ENCODE assay signal across 11 mouse cellular contexts in genomic region chr16:18407912-18408311, GRCm38 (mm10). TPM values are rescaled to one million over a fixed set of nuclear protein-coding genes. Genes with fewer than 3 reads are reported as not detected.
DNase-seq lines count a peak whose midpoint lies in the region; ATAC-seq and TF ChIP-seq lines count a peak whose summit lies in the region.
"Had no signal": no experiment of that assay in that cellular context is flagged by ENCODE, and none has a peak within 500 bp of the region (broad histone marks: within the 10 kb centered on the region; RNA-seq: fewer than 3 reads in every experiment).

No protein-coding gene starts in this region.

- H3K36me3 ChIP-seq in hindbrain, embryonic 10.5 days = peaks cover 87% of the 10 kb centered on the region
- peaks cover 73% of the 10 kb centered on the region for H3K36me3 ChIP-seq in hindbrain, embryonic 14.5 days (replicated peaks; ENCODE audit: control insufficient read depth, insufficient read depth)
- peaks cover 74% of the 10 kb centered on the region for H3K36me3 ChIP-seq in midbrain, embryonic 12.5 days
- peaks cover 28% of the 10 kb centered on the region for H3K36me3 ChIP-seq in midbrain, embryonic 16.5 days (ENCODE audit: control insufficient read depth, insufficient read depth, low read length)
- peaks cover 43% of the 10 kb centered on the region for H3K36me3 ChIP-seq in heart, postnatal 0 days (replicated peaks; ENCODE audit: control insufficient read depth, insufficient read depth, low read length)

- no peak overlapping the region for H3K4me2 ChIP-seq in hindbrain, embryonic 14.5 days (replicated peaks)
- no peak overlapping the region for H3K4me2 ChIP-seq in midbrain, embryonic 12.5 days (replicated peaks)
- no peak overlapping the region for H3K4me2 ChIP-seq in midbrain, embryonic 16.5 days (ENCODE audit: low read length)
- no peak overlapping the region for H3K4me2 ChIP-seq in heart, postnatal 0 days (ENCODE audit: low read depth, low read length)
- H3K4me2 ChIP-seq: neural tube, embryonic 12.5 days had no signal

- no peak overlapping the region for H3K9ac ChIP-seq in hindbrain, embryonic 14.5 days
- no peak overlapping the region; the same call in 1 of the 2 replicates for H3K9ac ChIP-seq in midbrain, embryonic 12.5 days (replicated peaks)
- H3K9ac ChIP-seq in midbrain, embryonic 16.5 days (ENCODE audit: low read depth, low read length) = no peak overlapping the region
- H3K9ac ChIP-seq in heart, postnatal 0 days (replicated peaks; ENCODE audit: low read depth, low read length) = no peak overlapping the region
- H3K9ac ChIP-seq: neural tube, embryonic 12.5 days had no signal

- H3K9me3 ChIP-seq in hindbrain, embryonic 10.5 days = no peaks in the 10 kb centered on the region
- H3K9me3 ChIP-seq in hindbrain, embryonic 14.5 days (ENCODE audit: control insufficient read depth, low read length) = no peaks in the 10 kb centered on the region
- no peaks in the 10 kb centered on the region for H3K9me3 ChIP-seq in midbrain, embryonic 12.5 days
- H3K9me3 ChIP-seq in midbrain, embryonic 16.5 days (replicated peaks; ENCODE audit: control insufficient read depth, low read length, poor library complexity, severe bottlenecking) = no peaks in the 10 kb centered on the region
- H3K9me3 ChIP-seq in heart, postnatal 0 days (replicated peaks; ENCODE audit: control insufficient read depth, low read length) = no peaks in the 10 kb centered on the region
- H3K9me3 ChIP-seq: neural tube, embryonic 12.5 days had no signal

- WGBS in hindbrain, embryonic 10.5 days = 79% methylated on average over 7 of the region's 7 CpGs
- WGBS in hindbrain, embryonic 14.5 days = 58% methylated on average over 7 of the region's 7 CpGs
- 84% methylated on average over 7 of the region's 7 CpGs for WGBS in midbrain, embryonic 12.5 days
- 57% methylated on average over 7 of the region's 7 CpGs for WGBS in midbrain, embryonic 16.5 days
- 18% methylated on average over 7 of the region's 7 CpGs for WGBS in heart, postnatal 0 days

- peaks cover 64% of the 10 kb centered on the region for H3K4me1 ChIP-seq in hindbrain, embryonic 10.5 days (replicated peaks)
- H3K4me1 ChIP-seq in hindbrain, embryonic 14.5 days (replicated peaks; ENCODE audit: control insufficient read depth, insufficient read depth, low read length) = peaks cover 15% of the 10 kb centered on the region
- peaks cover 31% of the 10 kb centered on the region for H3K4me1 ChIP-seq in midbrain, embryonic 12.5 days
- peaks cover 9% of the 10 kb centered on the region for H3K4me1 ChIP-seq in midbrain, embryonic 16.5 days (ENCODE audit: control insufficient read depth, insufficient read depth, low read length)
- H3K4me1 ChIP-seq in heart, postnatal 0 days (ENCODE audit: control insufficient read depth, insufficient read depth) = peaks cover 43% of the 10 kb centered on the region

- 0 out of 2 replicates have a peak, but pooled peaks have one; percentile 27 for TF ChIP-seq EP300 in heart, postnatal 0 days (IDR thresholded peaks at IDR 0.05; ENCODE audit: low read depth)

- TF ChIP-seq CTCF in heart, postnatal 0 days (IDR thresholded peaks at IDR 0.05; ENCODE audit: low read depth) = no peak

- DNase-seq in hindbrain, embryonic 10.5 days (ENCODE audit: low spot score) = no peak
- DNase-seq in hindbrain, embryonic 14.5 days (ENCODE audit: low spot score) = no peak
- DNase-seq in heart, postnatal 0 days (ENCODE audit: low spot score) = peak; percentile 83
- DNase-seq in spleen, postnatal 14 days (ENCODE audit: low spot score in 2 of 2) = no peak
- no peak for DNase-seq in MN1 (ENCODE audit: low spot score)
- DNase-seq: layer of hippocampus, adult 9-11 months; right cerebral cortex, postnatal 4 days had no signal

- H3K4me3 ChIP-seq in hindbrain, embryonic 10.5 days = no peak overlapping the region
- no peak overlapping the region for H3K4me3 ChIP-seq in hindbrain, embryonic 14.5 days (replicated peaks; ENCODE audit: low read length)
- no peak overlapping the region for H3K4me3 ChIP-seq in midbrain, embryonic 12.5 days
- H3K4me3 ChIP-seq in midbrain, embryonic 16.5 days (ENCODE audit: low read depth, low read length) = no peak overlapping the region
- no peak overlapping the region for H3K4me3 ChIP-seq in heart, postnatal 0 days (ENCODE audit: low read depth, low read length)
- H3K4me3 ChIP-seq: neural tube, embryonic 12.5 days had no signal

- H3K27ac ChIP-seq in hindbrain, embryonic 10.5 days = peak overlapping the region; percentile 40
- H3K27ac ChIP-seq in hindbrain, embryonic 14.5 days = no peak overlapping the region
- H3K27ac ChIP-seq in midbrain, embryonic 12.5 days (replicated peaks) = 0 out of 2 replicates have a peak overlapping the region, but pooled peaks have one; percentile 35
- no peak overlapping the region for H3K27ac ChIP-seq in midbrain, embryonic 16.5 days (ENCODE audit: low read length)
- peak overlapping the region; percentile 85 for H3K27ac ChIP-seq in heart, postnatal 0 days (ENCODE audit: low read depth)
- H3K27ac ChIP-seq: neural tube, embryonic 12.5 days had no signal

- no peaks in the 10 kb centered on the region for H3K27me3 ChIP-seq in hindbrain, embryonic 10.5 days (ENCODE audit: insufficient read depth, poor library complexity, severe bottlenecking)
- no peaks in the 10 kb centered on the region for H3K27me3 ChIP-seq in hindbrain, embryonic 14.5 days (ENCODE audit: control insufficient read depth, insufficient read depth, low read length)
- no peaks in the 10 kb centered on the region for H3K27me3 ChIP-seq in midbrain, embryonic 12.5 days
- no peaks in the 10 kb centered on the region for H3K27me3 ChIP-seq in midbrain, embryonic 16.5 days (ENCODE audit: control insufficient read depth, insufficient read depth, low read depth, low read length)
- no peaks in the 10 kb centered on the region for H3K27me3 ChIP-seq in heart, postnatal 0 days (ENCODE audit: control insufficient read depth, insufficient read depth, low read length)
- H3K27me3 ChIP-seq: neural tube, embryonic 12.5 days had no signal

- ATAC-seq in hindbrain, embryonic 14.5 days (ENCODE audit: low FRiP score) = no peak
- no peak for ATAC-seq in midbrain, embryonic 12.5 days (ENCODE audit: low FRiP score, low read depth)
- ATAC-seq in midbrain, embryonic 16.5 days = no peak
- peak; percentile 73 for ATAC-seq in heart, postnatal 0 days (ENCODE audit: insufficient read depth, low read depth)
- ATAC-seq: activated CD4-positive, CD25-positive, alpha-beta regulatory T cell, adult 4 months had no signal

RNA-seq across cellular contexts. Expression of gene Txnrd2, which starts 18.3 kb away (rescaled TPM):
- polyA plus RNA-seq in hindbrain, embryonic 10.5 days (2016; fragmentation: Nextera tagmentation; extraction: Ambion mirVana) = 30.5 and 34.7 TPM in 2 replicates
- 26.0 and 28.2 TPM in 2 replicates for polyA plus RNA-seq in hindbrain, embryonic 14.5 days (2014; fragmentation: Nextera tagmentation; extraction: Ambion mirVana)
- 22.5 and 23.8 TPM in 2 replicates for polyA plus RNA-seq in midbrain, embryonic 12.5 days (2016; fragmentation: Nextera tagmentation; extraction: Ambion mirVana)
- polyA plus RNA-seq in midbrain, embryonic 16.5 days (2015; fragmentation: Nextera tagmentation; extraction: Ambion mirVana) = 36.6 and 37.0 TPM in 2 replicates
- total RNA-seq in heart, postnatal 0 days (2014; rRNA removed; ENCODE audit: low replicate concordance) = 12.7 and 14.7 TPM in 2 replicates
- 40.0 and 41.2 TPM in 2 replicates for polyA plus RNA-seq in heart, postnatal 0 days (2015; fragmentation: Nextera tagmentation; extraction: Ambion mirVana)

RNA-seq across cellular contexts. Expression of gene Comt, which starts 18.7 kb away (rescaled TPM):
- polyA plus RNA-seq in hindbrain, embryonic 10.5 days (2016; fragmentation: Nextera tagmentation; extraction: Ambion mirVana) = 62.5 and 67.9 TPM in 2 replicates
- 91.6 and 99.4 TPM in 2 replicates for polyA plus RNA-seq in hindbrain, embryonic 14.5 days (2014; fragmentation: Nextera tagmentation; extraction: Ambion mirVana)
- 54.9 and 60.1 TPM in 2 replicates for polyA plus RNA-seq in midbrain, embryonic 12.5 days (2016; fragmentation: Nextera tagmentation; extraction: Ambion mirVana)
- 96.6 and 112 TPM in 2 replicates for polyA plus RNA-seq in midbrain, embryonic 16.5 days (2015; fragmentation: Nextera tagmentation; extraction: Ambion mirVana)
- total RNA-seq in heart, postnatal 0 days (2014; rRNA removed; ENCODE audit: low replicate concordance) = 160 and 168 TPM in 2 replicates
- polyA plus RNA-seq in heart, postnatal 0 days (2015; fragmentation: Nextera tagmentation; extraction: Ambion mirVana) = 155 and 158 TPM in 2 replicates

RNA-seq across cellular contexts. Expression of gene Arvcf, which starts 59.9 kb away (rescaled TPM):
- polyA plus RNA-seq in hindbrain, embryonic 10.5 days (2016; fragmentation: Nextera tagmentation; extraction: Ambion mirVana) = 99.5 and 115 TPM in 2 replicates
- polyA plus RNA-seq in hindbrain, embryonic 14.5 days (2014; fragmentation: Nextera tagmentation; extraction: Ambion mirVana) = 53.2 and 64.6 TPM in 2 replicates
- 129 and 134 TPM in 2 replicates for polyA plus RNA-seq in midbrain, embryonic 12.5 days (2016; fragmentation: Nextera tagmentation; extraction: Ambion mirVana)
- polyA plus RNA-seq in midbrain, embryonic 16.5 days (2015; fragmentation: Nextera tagmentation; extraction: Ambion mirVana) = 77.1 and 80.2 TPM in 2 replicates
- total RNA-seq in heart, postnatal 0 days (2014; rRNA removed; ENCODE audit: low replicate concordance) = 62.1 and 95.5 TPM in 2 replicates
- 22.5 and 22.6 TPM in 2 replicates for polyA plus RNA-seq in heart, postnatal 0 days (2015; fragmentation: Nextera tagmentation; extraction: Ambion mirVana)

Comparison
In these comparisons a context has a peak if more than half of its experiments do, and no peak if none do; other contexts are left out.
1. H3K27ac ChIP-seq: peak in hindbrain, embryonic 10.5 days (single experiment), midbrain, embryonic 12.5 days (single experiment) and heart, postnatal 0 days (single experiment); none in hindbrain, embryonic 14.5 days (single experiment) and midbrain, embryonic 16.5 days (single experiment).